Mouse (Mus musculus): ENCODE results near the gene Pak2.

Pak2 gene

DNA sequence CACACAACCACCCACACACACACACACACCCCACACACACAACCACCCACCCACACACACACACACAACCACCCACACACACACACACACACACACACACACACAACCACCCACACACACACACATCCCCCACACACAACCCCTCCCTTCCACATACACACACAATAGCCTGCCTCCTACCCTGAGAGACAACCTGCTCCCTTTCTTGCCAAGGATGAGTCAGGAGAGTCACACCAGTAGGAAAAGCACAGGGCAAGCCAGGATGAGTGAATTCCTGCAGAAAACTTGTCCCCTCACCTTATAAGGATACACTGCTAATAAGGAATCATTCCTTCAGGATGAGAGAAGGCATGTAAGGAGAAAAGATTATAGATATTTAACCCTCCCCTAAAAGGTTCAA lies 85.2 kb downstream of the Pak2 start:
- no peak for DNase-seq

DNA sequence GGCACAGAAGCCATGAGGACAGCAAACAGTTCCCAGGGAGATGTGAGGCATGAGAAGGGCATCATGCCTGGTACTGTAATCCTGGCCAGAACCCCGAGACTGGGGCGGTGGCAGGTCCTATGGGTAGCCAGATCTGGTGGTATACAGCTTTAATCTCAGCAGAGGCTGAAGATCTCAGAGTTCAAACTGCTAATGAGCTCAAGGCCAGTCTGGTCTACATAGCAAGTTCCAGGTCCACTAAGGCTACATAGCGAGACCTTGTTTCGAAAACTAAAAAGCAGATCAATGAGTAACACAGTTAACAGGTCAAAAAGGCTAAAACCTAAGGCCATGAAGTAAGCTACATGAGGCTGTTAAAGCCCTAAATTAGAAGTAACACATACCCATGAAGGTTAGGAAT lies 85.9 kb downstream of the Pak2 start:
- DNase-seq = no peak

DNA sequence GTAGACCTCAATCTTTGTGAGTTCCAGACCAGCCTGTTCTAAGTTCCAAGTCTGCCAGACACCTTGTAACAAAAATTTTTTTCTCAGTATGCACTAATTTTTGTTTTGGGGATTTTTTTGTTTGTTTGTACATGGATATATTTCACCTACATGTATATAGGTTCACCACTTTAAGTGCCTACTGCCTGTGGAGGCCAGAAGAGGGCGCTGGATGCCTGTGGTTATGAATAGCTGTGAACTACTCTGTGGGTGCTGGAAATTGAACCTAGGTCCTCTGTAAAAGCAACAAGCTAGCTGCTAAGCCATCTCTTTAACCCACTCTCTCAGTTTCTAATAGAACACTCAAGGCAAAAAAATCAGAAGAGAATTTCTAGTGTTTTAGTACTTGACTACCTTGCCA lies 87.1 kb downstream of the Pak2 start:
- no peak for DNase-seq

DNA sequence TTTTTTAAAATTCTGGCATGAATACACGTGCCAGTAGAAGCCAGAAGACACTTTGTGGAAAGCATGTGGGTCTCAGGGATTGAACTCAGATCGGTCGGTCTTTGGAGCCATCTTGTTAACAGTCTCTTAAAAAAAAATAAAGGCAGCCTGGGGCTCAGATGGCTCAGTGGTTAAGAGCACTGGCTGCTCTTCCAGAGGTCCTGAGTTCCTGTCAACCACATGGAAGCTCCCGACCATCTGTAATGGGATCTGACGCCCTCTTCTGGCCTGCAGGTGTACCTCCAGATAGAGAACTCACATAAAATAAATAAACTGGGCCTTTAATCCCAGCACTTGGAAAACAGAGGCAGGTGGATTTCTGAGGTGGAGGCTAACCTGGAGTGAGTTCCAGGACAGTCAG lies 98.2 kb downstream of the Pak2 start:
- no peak for DNase-seq

DNA sequence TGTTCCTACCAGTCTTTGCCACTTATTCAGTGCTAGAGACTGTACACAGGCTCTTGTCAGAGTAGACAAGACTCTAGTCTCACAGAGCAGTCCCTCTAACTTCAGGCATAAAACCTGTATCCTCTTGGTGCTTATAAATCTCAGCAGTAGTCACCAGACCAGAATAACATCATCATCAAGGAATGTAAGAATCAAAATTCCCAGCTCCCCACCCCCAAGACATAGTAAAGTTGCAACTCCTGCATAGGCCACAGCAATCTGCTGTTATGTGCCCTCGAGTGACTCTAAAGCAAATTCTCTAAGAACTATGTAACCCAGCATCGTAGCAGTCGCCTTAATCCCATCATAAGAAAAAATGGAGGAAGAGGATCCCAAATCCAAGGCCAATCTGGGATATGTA lies 99.6 kb downstream of the Pak2 start:
- no peak for DNase-seq

DNA sequence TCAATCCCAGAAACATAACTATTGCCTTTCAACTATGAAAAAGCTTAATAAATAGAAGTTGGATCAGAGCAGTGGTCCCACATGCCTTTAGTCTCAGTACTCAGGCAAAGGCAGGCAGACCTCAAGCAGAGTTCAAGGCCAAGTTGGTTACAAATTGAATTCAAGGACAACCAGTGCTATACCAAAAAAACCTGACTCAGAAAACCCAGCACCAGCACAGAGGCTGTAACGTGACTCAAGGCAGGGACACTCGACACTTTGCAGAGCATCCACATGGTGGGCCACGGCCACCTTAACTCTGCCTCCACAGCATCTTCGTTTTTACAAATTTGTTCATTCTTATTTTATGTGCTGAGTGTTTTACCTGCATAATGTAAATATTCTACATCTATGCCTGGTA lies 103.9 kb downstream of the Pak2 start:
- DNase-seq = no peak
